8 mouse cellular contexts compared by ENCODE assay signal in the genomic region with DNA sequence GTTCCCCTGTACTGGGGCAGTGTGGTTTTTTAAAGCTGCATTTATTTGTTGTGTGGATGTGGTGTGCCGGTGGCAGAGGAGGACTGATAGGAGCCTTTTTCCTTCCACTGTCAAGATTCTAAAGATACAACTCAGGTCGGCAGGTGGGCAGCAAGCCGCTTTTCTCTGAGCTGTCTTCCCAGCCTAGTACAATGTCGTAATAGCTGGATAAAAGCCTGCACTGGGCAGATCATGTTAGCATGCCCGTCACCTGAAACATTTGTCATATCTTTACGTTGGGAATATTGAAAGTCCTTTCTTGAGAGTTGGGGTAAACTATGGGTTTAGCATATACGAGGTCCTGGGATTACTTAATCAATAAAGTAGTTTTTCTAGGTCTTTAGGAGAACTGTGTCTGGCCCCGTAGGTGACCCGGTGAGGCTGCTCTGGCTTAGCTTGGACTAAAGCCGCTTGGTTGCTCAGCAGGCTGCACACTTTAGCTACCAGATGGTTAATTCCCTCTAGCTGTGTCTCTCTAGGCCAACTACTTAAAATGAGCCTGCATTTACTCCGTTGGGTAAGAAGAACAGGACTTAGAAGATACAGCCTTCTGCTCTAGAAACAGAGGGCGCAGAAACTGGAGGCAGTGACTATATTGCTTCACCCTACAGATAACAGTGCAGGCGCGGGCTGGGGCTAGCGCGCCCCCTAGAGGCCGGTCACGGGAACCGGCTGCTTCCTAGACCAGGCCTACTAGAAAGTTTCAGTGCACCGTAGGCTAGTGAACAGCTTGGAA. TPM values are rescaled to one million over a fixed set of nuclear protein-coding genes. Genes with fewer than 3 reads are reported as not detected.
DNase-seq lines count a peak whose midpoint lies in the region; ATAC-seq and TF ChIP-seq lines count a peak whose summit lies in the region.

No protein-coding gene starts in this region.

- H3K79me2 ChIP-seq in myocyte (ENCODE audit: control insufficient read depth, insufficient read depth): no peaks in the 10 kb centered on the region

- intact Hi-C loops in gastrocnemius, postnatal 14 days (cut with DNase I; ENCODE audit: low total_unique reads): loop anchor here (5.0 kb wide), 1 partner anchor 166 kb away; no protein-coding TSS in a partner anchor

- no peak overlapping the region for H3K4me3 ChIP-seq in kidney, embryonic 14.5 days (ENCODE audit: low read length)
- H3K4me3 ChIP-seq in cortical plate, adult 2 months (ENCODE audit: insufficient read depth, low read length): no peak overlapping the region
- no peak overlapping the region for H3K4me3 ChIP-seq in intestine, embryonic 16.5 days (ENCODE audit: low read length)
- no peak overlapping the region for H3K4me3 ChIP-seq in limb, embryonic 13.5 days
- no peak overlapping the region for H3K4me3 ChIP-seq in myocyte

- ATAC-seq in kidney, embryonic 14.5 days (ENCODE audit: low FRiP score, low TSS enrichment): no peak
- ATAC-seq in intestine, embryonic 16.5 days: peak; percentile 81
- ATAC-seq in limb, embryonic 13.5 days (ENCODE audit: low FRiP score, low read depth): 0 out of 2 replicates have a peak, but pooled peaks have one; percentile 51

- H3ac ChIP-seq in myocyte (ENCODE audit: control insufficient read depth, insufficient read length): no peak overlapping the region

- no peaks in the 10 kb centered on the region for H3K36me3 ChIP-seq in kidney, embryonic 14.5 days (ENCODE audit: control insufficient read depth, insufficient read depth, low read length)
- no peaks in the 10 kb centered on the region for H3K36me3 ChIP-seq in intestine, embryonic 16.5 days (ENCODE audit: control insufficient read depth, insufficient read depth, low read length)
- no peaks in the 10 kb centered on the region for H3K36me3 ChIP-seq in limb, embryonic 13.5 days
- H3K36me3 ChIP-seq in myocyte (ENCODE audit: control insufficient read depth, insufficient read depth): no peaks in the 10 kb centered on the region

- WGBS in kidney, embryonic 14.5 days: 47% methylated on average over 20 of the region's 20 CpGs
- WGBS in intestine, embryonic 16.5 days: 41% methylated on average over 20 of the region's 20 CpGs
- WGBS in limb, embryonic 13.5 days: 46% methylated on average over 20 of the region's 20 CpGs

- no peaks in the 10 kb centered on the region for H3K9me3 ChIP-seq in kidney, embryonic 14.5 days (ENCODE audit: control insufficient read depth, low read length)
- H3K9me3 ChIP-seq in intestine, embryonic 16.5 days (ENCODE audit: control insufficient read depth, low read length): no peaks in the 10 kb centered on the region
- H3K9me3 ChIP-seq in limb, embryonic 13.5 days: no peaks in the 10 kb centered on the region

- peak; percentile 71 for DNase-seq in kidney, adult 18-20 months
- peak; percentile 77 for DNase-seq in gastrocnemius, postnatal 14 days
- DNase-seq in spleen, postnatal 4 days (ENCODE audit: low spot score in 2 of 2): peak; percentile 73 to 90

- H3K4me2 ChIP-seq in kidney, embryonic 14.5 days (replicated peaks; ENCODE audit: low read depth, low read length): no peak overlapping the region
- H3K4me2 ChIP-seq in intestine, embryonic 16.5 days (ENCODE audit: low read depth, low read length): no peak overlapping the region
- no peak overlapping the region for H3K4me2 ChIP-seq in limb, embryonic 13.5 days (replicated peaks)
- no peak overlapping the region for H3K4me2 ChIP-seq in myocyte (ENCODE audit: low read depth)

- H3K27me3 ChIP-seq in kidney, embryonic 14.5 days (ENCODE audit: control insufficient read depth, insufficient read depth, low read length): no peaks in the 10 kb centered on the region
- no peaks in the 10 kb centered on the region for H3K27me3 ChIP-seq in intestine, embryonic 16.5 days (replicated peaks; ENCODE audit: control insufficient read depth, insufficient read depth, low read length)
- no peaks in the 10 kb centered on the region for H3K27me3 ChIP-seq in limb, embryonic 13.5 days
- peaks cover 6% of the 10 kb centered on the region for H3K27me3 ChIP-seq in myocyte (ENCODE audit: control insufficient read depth, insufficient read depth, insufficient read length)

- TF ChIP-seq POLR2A in cortical plate, adult 2 months (IDR thresholded peaks at IDR 0.05; ENCODE audit: extremely low read depth, insufficient read depth, low read length): no peak
- no peak for TF ChIP-seq POLR2A in myocyte (IDR thresholded peaks at IDR 0.05; ENCODE audit: insufficient read length, low read depth)

- TF ChIP-seq CTCF in cortical plate, adult 2 months (IDR thresholded peaks at IDR 0.05; ENCODE audit: extremely low read depth, insufficient read depth, low read length): peak; percentile 68

- no peak overlapping the region for H3K9ac ChIP-seq in kidney, embryonic 14.5 days (ENCODE audit: low read depth, low read length)
- H3K9ac ChIP-seq in intestine, embryonic 16.5 days (ENCODE audit: low read depth, low read length): no peak overlapping the region
- no peak overlapping the region for H3K9ac ChIP-seq in limb, embryonic 13.5 days

- H3K4me1 ChIP-seq in kidney, embryonic 14.5 days (ENCODE audit: control insufficient read depth, insufficient read depth, low read length): no peaks in the 10 kb centered on the region
- H3K4me1 ChIP-seq in cortical plate, adult 2 months (ENCODE audit: control insufficient read depth, insufficient read depth, low read length): no peaks in the 10 kb centered on the region
- H3K4me1 ChIP-seq in intestine, embryonic 16.5 days (ENCODE audit: control insufficient read depth, insufficient read depth, low read length): no peaks in the 10 kb centered on the region
- no peaks in the 10 kb centered on the region for H3K4me1 ChIP-seq in limb, embryonic 13.5 days

- H3K27ac ChIP-seq in kidney, embryonic 14.5 days (ENCODE audit: low read depth, low read length): no peak overlapping the region
- H3K27ac ChIP-seq in cortical plate, adult 2 months (ENCODE audit: insufficient read depth, low read length): no peak overlapping the region
- H3K27ac ChIP-seq in intestine, embryonic 16.5 days (ENCODE audit: low read length): no peak overlapping the region
- no peak overlapping the region for H3K27ac ChIP-seq in limb, embryonic 13.5 days

TF ChIP-seq in myocyte, 11 proteins besides CTCF, POLR2A, EP300 and RAD21:
- no peak for TF ChIP-seq SRF (IDR thresholded peaks at IDR 0.05; ENCODE audit: control insufficient read depth, insufficient read length, low read depth)
- 0 out of 2 replicates have a peak, but pooled peaks have one; percentile 21 for TF ChIP-seq CEBPB (IDR thresholded peaks at IDR 0.05; ENCODE audit: insufficient read depth, poor library complexity, severe bottlenecking)

RNA-seq across cellular contexts. Expression of gene Kpna3, which starts 58.2 kb away (rescaled TPM):
- 34.4 and 64.9 TPM in 2 replicates for polyA plus RNA-seq in kidney, embryonic 14.5 days (2014; fragmentation: Nextera tagmentation; extraction: Ambion mirVana)
- polyA plus RNA-seq in cortical plate, adult 2 months (2012; rRNA removed): 46.4 and 47.6 TPM in 2 replicates
- 10 to 100 TPM; 71.0 to 78.0 TPM for total RNA-seq in gastrocnemius, postnatal 14 days (2021)
- polyA plus RNA-seq in intestine, embryonic 16.5 days (2015; fragmentation: Nextera tagmentation; extraction: Ambion mirVana): 35.4 and 37.4 TPM in 2 replicates
- polyA plus RNA-seq in limb, embryonic 13.5 days (2015; fragmentation: Nextera tagmentation; extraction: Ambion mirVana): 52.2 and 57.5 TPM in 2 replicates
- polyA plus RNA-seq in myocyte (2012; fragmentation: generic; extraction: Trizol): 13.7 TPM

RNA-seq across cellular contexts. Expression of gene Spryd7, which starts 58.8 kb away (rescaled TPM):
- 23.3 and 24.0 TPM in 2 replicates for polyA plus RNA-seq in kidney, embryonic 14.5 days (2014; fragmentation: Nextera tagmentation; extraction: Ambion mirVana)
- polyA plus RNA-seq in cortical plate, adult 2 months (2012; rRNA removed): 33.7 and 35.5 TPM in 2 replicates
- 10 to 100 TPM; 38.7 to 47.8 TPM for total RNA-seq in gastrocnemius, postnatal 14 days (2021)
- polyA plus RNA-seq in intestine, embryonic 16.5 days (2015; fragmentation: Nextera tagmentation; extraction: Ambion mirVana): 26.6 and 27.0 TPM in 2 replicates
- polyA plus RNA-seq in limb, embryonic 13.5 days (2015; fragmentation: Nextera tagmentation; extraction: Ambion mirVana): 20.0 and 23.3 TPM in 2 replicates
- polyA plus RNA-seq in myocyte (2012; fragmentation: generic; extraction: Trizol): 8.7 TPM
